Mouse (Mus musculus): ENCODE data around the gene Vti1a.

- TF ChIP-seq ZC3H11A (IDR thresholded peaks at IDR 0.05; ENCODE audit: borderline replicate concordance, low read depth, low read length) (no peak), CHD2 (IDR thresholded peaks at IDR 0.05; ENCODE audit: low read depth, low read length) (no peak), ZNF384 (IDR thresholded peaks at IDR 0.05; ENCODE audit: low read depth, low read length) (no peak), HCFC1 (IDR thresholded peaks at IDR 0.05; ENCODE audit: borderline replicate concordance, insufficient read depth, low read length) (no peak)
Measured at GRCm38 (mm10) chr19:55456325-55457091, 140.4 kb downstream of the Vti1a start.

All from ES-E14 (cell line).